Mouse (Mus musculus): ENCODE results near the gene Ppm1l. TPM values are rescaled to one million over a fixed set of nuclear protein-coding genes. Genes with fewer than 3 reads are reported as not detected.

Ppm1l gene
- total RNA-seq, 2 experiments from 2014 or later = 90.3 to 91.8 TPM

- peak overlapping the region; percentile 21; the same call in 1 of the 2 replicates for H3K27ac ChIP-seq
- no peak for TF ChIP-seq CTCF (IDR thresholded peaks at IDR 0.05)
- H3K4me3 ChIP-seq = no peak overlapping the region
- intact Hi-C loops (cut with DNase I) = no loop called here
- no peak for DNase-seq
Observed at GRCm38 (mm10) chr3:69296270-69296669, 20.4 kb upstream of the Ppm1l start.

GRCm38 (mm10) chr3:69300121-69300520 is 16.5 kb upstream of the Ppm1l start:
- H3K27ac ChIP-seq = no peak overlapping the region
- TF ChIP-seq CTCF (IDR thresholded peaks at IDR 0.05) = no peak
- intact Hi-C loops (cut with DNase I) = no loop called here
- DNase-seq = no peak
- no peak overlapping the region for H3K4me3 ChIP-seq

- DNase-seq = no peak
- intact Hi-C loops (cut with DNase I) = loop anchor here (2.0 to 5.0 kb wide), 2 partner anchors 44 to 167 kb away; no protein-coding TSS in a partner anchor
- Histone ChIP-seq H3K27ac (peak overlapping the region; percentile 100), H3K4me3 (peak overlapping the region; percentile 92)
- TF ChIP-seq CTCF (IDR thresholded peaks at IDR 0.05) = no peak
Observed at GRCm38 (mm10) chr3:69315810-69316390, 761 bp upstream of the Ppm1l start.

- peak overlapping the region; percentile 100 for H3K27ac ChIP-seq
- no peak for TF ChIP-seq CTCF (IDR thresholded peaks at IDR 0.05)
- H3K4me3 ChIP-seq = peak overlapping the region; percentile 92
- DNase-seq = peak; percentile 38
- intact Hi-C loops (cut with DNase I) = loop anchor here (2.0 to 5.0 kb wide), 2 partner anchors 45 to 165 kb away; no protein-coding TSS in a partner anchor
Observed at GRCm38 (mm10) chr3:69317251-69318125, 827 bp downstream of the Ppm1l start.

- intact Hi-C loops (cut with DNase I) = loop anchor here (5.0 kb wide), 1 partner anchor 46 kb away; no protein-coding TSS in a partner anchor
- peak; percentile 57 for DNase-seq
- TF ChIP-seq CTCF (IDR thresholded peaks at IDR 0.05) = no peak
- peak overlapping the region; percentile 92 for H3K4me3 ChIP-seq
- H3K27ac ChIP-seq = peak overlapping the region; percentile 100
Observed at GRCm38 (mm10) chr3:69318131-69318951, 1.7 kb downstream of the Ppm1l start.

- peak overlapping the region; percentile 92 for H3K4me3 ChIP-seq
- no peak for DNase-seq
- intact Hi-C loops (cut with DNase I) = loop anchor here (5.0 kb wide), 1 partner anchor 47 kb away; no protein-coding TSS in a partner anchor
- peak overlapping the region; percentile 100; the same call in 1 of the 2 replicates for H3K27ac ChIP-seq
- no peak for TF ChIP-seq CTCF (IDR thresholded peaks at IDR 0.05)
Observed at GRCm38 (mm10) chr3:69319061-69319720, 2.5 kb downstream of the Ppm1l start.

- intact Hi-C loops (cut with DNase I) = no loop called here
- Histone ChIP-seq H3K27ac (no peak overlapping the region), H3K4me3 (no peak overlapping the region)
- no peak for TF ChIP-seq CTCF (IDR thresholded peaks at IDR 0.05)
- DNase-seq = no peak
Observed at GRCm38 (mm10) chr3:69323982-69324381, 7.3 kb downstream of the Ppm1l start.

- Histone ChIP-seq H3K4me3 (no peak overlapping the region), H3K27ac (no peak overlapping the region; the same call in 1 of the 2 replicates)
- no peak for TF ChIP-seq CTCF (IDR thresholded peaks at IDR 0.05)
- intact Hi-C loops (cut with DNase I) = no loop called here
- DNase-seq = no peak
Observed at GRCm38 (mm10) chr3:69329910-69330309, 13.2 kb downstream of the Ppm1l start.

- no peak for DNase-seq
- TF ChIP-seq CTCF (IDR thresholded peaks at IDR 0.05) = no peak
- intact Hi-C loops (cut with DNase I) = no loop called here
- Histone ChIP-seq H3K4me3 (no peak overlapping the region), H3K27ac (peak overlapping the region; percentile 3; the same call in 1 of the 2 replicates)
Observed at GRCm38 (mm10) chr3:69333819-69334218, 17.2 kb downstream of the Ppm1l start.

GRCm38 (mm10) chr3:69340486-69340885 is 23.8 kb downstream of the Ppm1l start:
- H3K27ac ChIP-seq = peak overlapping the region; percentile 89
- intact Hi-C loops (cut with DNase I) = no loop called here
- DNase-seq = no peak
- no peak overlapping the region for H3K4me3 ChIP-seq
- TF ChIP-seq CTCF (IDR thresholded peaks at IDR 0.05) = no peak

GRCm38 (mm10) chr3:69340971-69341370 is 24.3 kb downstream of the Ppm1l start:
- H3K4me3 ChIP-seq = no peak overlapping the region; the same call in 1 of the 2 replicates
- peak overlapping the region; percentile 89 for H3K27ac ChIP-seq
- intact Hi-C loops (cut with DNase I) = no loop called here
- no peak for DNase-seq
- TF ChIP-seq CTCF (IDR thresholded peaks at IDR 0.05) = no peak

- peak overlapping the region; percentile 37 for H3K4me3 ChIP-seq
- DNase-seq = no peak
- intact Hi-C loops (cut with DNase I) = no loop called here
- H3K27ac ChIP-seq = peak overlapping the region; percentile 89
- no peak for TF ChIP-seq CTCF (IDR thresholded peaks at IDR 0.05)
Observed at GRCm38 (mm10) chr3:69341514-69341913, 24.9 kb downstream of the Ppm1l start.
